Mouse (Mus musculus) forebrain, embryonic 15.5 days (tissue): ENCODE results near the gene Myo5c. TPM values are rescaled to one million over a fixed set of nuclear protein-coding genes. Genes with fewer than 3 reads are reported as not detected.
A peak's percentile ranks its signal among the peaks of the same experiment; 100 is the strongest.

ENCODE experiments used
- ATAC-seq: fragments of 200-750 bp; cut with Nextera tagmentation; replicated peaks from 2 replicates; pipeline ENCODE4 v1.8.0; 2017; ENCODE audit warnings: mild to moderate bottlenecking, moderate TSS enrichment, moderate library complexity
- H3K27ac ChIP-seq: fragments of 300-500 bp; sonication (generic); replicated peaks from 2 replicates; pipeline ENCODE4 v1.5.1; 2015; ENCODE audit warnings: mild to moderate bottlenecking, inconsistent platforms
- H3K27me3 ChIP-seq: fragments of 300-500 bp; sonication (generic); 2 replicates; pipeline ENCODE4 v1.6.1; 2015; ENCODE audit warnings: inconsistent platforms
- H3K36me3 ChIP-seq: fragments of 300-500 bp; sonication (generic); 2 replicates; pipeline ENCODE4 v1.6.1; 2015; ENCODE audit warnings: mild to moderate bottlenecking, inconsistent platforms
- H3K4me1 ChIP-seq: fragments of 300-500 bp; sonication (generic); 2 replicates; pipeline ENCODE4 v1.6.1; 2015; ENCODE audit warnings: inconsistent platforms
- H3K4me2 ChIP-seq: fragments of 300-500 bp; sonication (generic); replicated peaks from 2 replicates; pipeline ENCODE4 v1.6.1; 2015; ENCODE audit warnings: mild to moderate bottlenecking, inconsistent platforms
- H3K4me3 ChIP-seq: fragments of 300-500 bp; sonication (generic); 2 replicates; pipeline ENCODE4 v1.5.1; 2015; ENCODE audit warnings: mild to moderate bottlenecking, inconsistent platforms
- H3K9ac ChIP-seq: fragments of 300-500 bp; sonication (generic); replicated peaks from 2 replicates; pipeline ENCODE4 v1.6.1; 2015; ENCODE audit warnings: mild to moderate bottlenecking, inconsistent platforms
- H3K9me3 ChIP-seq: fragments of 300-500 bp; sonication (generic); 2 replicates; pipeline ENCODE4 v1.6.1; 2016; ENCODE audit warnings: inconsistent platforms
- WGBS: fragments of 180-500 bp; shearing (Covaris S2); methylation state at CpG from one replicate; pipeline ENCODE4 v1.1.7; 2015; ENCODE audit warnings: mixed read lengths; 5-methylcytosine and 5-hydroxymethylcytosine counted together
- polyA plus RNA-seq: library from polyadenylated mRNA; unstranded; fragments of >200 nt; fragmentation: Nextera tagmentation; extraction: Ambion mirVana; gene quantifications from 2 replicates; pipeline ENCODE4 v1.2.1, GENCODE M21; 2015

Gene Myo5c
- polyA plus RNA-seq, 1 experiment from 2014 or later = 0.31 TPM

- Histone ChIP-seq H3K27me3 (no peaks in the 10 kb centered on the region), H3K9me3 (no peaks in the 10 kb centered on the region), H3K36me3 (no peaks in the 10 kb centered on the region), H3K27ac (no peak overlapping the region), H3K4me2 (no peak overlapping the region), H3K4me1 (no peaks in the 10 kb centered on the region), H3K9ac (no peak overlapping the region), H3K4me3 (no peak overlapping the region)
- WGBS = 64% methylated on average over 6 of the region's 6 CpGs
- no peak for ATAC-seq
Measured at GRCm38 (mm10) chr9:75287636-75288035, 55.8 kb downstream of the Myo5c start.

GRCm38 (mm10) chr9:75289545-75289944 is 57.7 kb downstream of the Myo5c start:
- Histone ChIP-seq H3K4me3 (no peak overlapping the region), H3K4me1 (no peaks in the 10 kb centered on the region), H3K27ac (no peak overlapping the region), H3K9ac (no peak overlapping the region), H3K4me2 (no peak overlapping the region), H3K27me3 (no peaks in the 10 kb centered on the region), H3K36me3 (no peaks in the 10 kb centered on the region), H3K9me3 (no peaks in the 10 kb centered on the region)
- ATAC-seq = no peak
- WGBS = 46% methylated on average over 4 of the region's 4 CpGs

GRCm38 (mm10) chr9:75299342-75299741 is 67.5 kb downstream of the Myo5c start:
- ATAC-seq = no peak
- H3K36me3 ChIP-seq = no peaks in the 10 kb centered on the region
- no peak overlapping the region for H3K9ac ChIP-seq
- no peak overlapping the region for H3K27ac ChIP-seq
- no peaks in the 10 kb centered on the region for H3K27me3 ChIP-seq
- no peak overlapping the region for H3K4me2 ChIP-seq
- 78% methylated on average over 2 of the region's 2 CpGs for WGBS
- no peaks in the 10 kb centered on the region for H3K9me3 ChIP-seq
- no peaks in the 10 kb centered on the region for H3K4me1 ChIP-seq
- no peak overlapping the region for H3K4me3 ChIP-seq

- no peak overlapping the region for H3K9ac ChIP-seq
- no peak for ATAC-seq
- no peak overlapping the region for H3K27ac ChIP-seq
- H3K4me1 ChIP-seq = no peaks in the 10 kb centered on the region
- H3K4me3 ChIP-seq = no peak overlapping the region
- H3K4me2 ChIP-seq = no peak overlapping the region
- WGBS = 81% methylated on average over 2 of the region's 2 CpGs
- H3K9me3 ChIP-seq = no peaks in the 10 kb centered on the region
- no peaks in the 10 kb centered on the region for H3K36me3 ChIP-seq
- H3K27me3 ChIP-seq = no peaks in the 10 kb centered on the region
Measured at GRCm38 (mm10) chr9:75303033-75303432, 71.2 kb downstream of the Myo5c start.

- no peaks in the 10 kb centered on the region for H3K27me3 ChIP-seq
- 0 out of 2 replicates have a peak overlapping the region, but pooled peaks have one; percentile 7 for H3K4me2 ChIP-seq
- no peak overlapping the region for H3K9ac ChIP-seq
- no peak for ATAC-seq
- H3K4me3 ChIP-seq = no peak overlapping the region
- no peak overlapping the region for H3K27ac ChIP-seq
- WGBS = 40% methylated on average over 16 of the region's 16 CpGs
- no peaks in the 10 kb centered on the region for H3K36me3 ChIP-seq
- H3K4me1 ChIP-seq = no peaks in the 10 kb centered on the region
- H3K9me3 ChIP-seq = no peaks in the 10 kb centered on the region
Measured at GRCm38 (mm10) chr9:75303701-75304261, 72.0 kb downstream of the Myo5c start.

- Histone ChIP-seq H3K9me3 (no peaks in the 10 kb centered on the region), H3K4me2 (no peak overlapping the region), H3K27me3 (no peaks in the 10 kb centered on the region), H3K9ac (no peak overlapping the region), H3K27ac (no peak overlapping the region), H3K4me1 (no peaks in the 10 kb centered on the region), H3K4me3 (no peak overlapping the region), H3K36me3 (no peaks in the 10 kb centered on the region)
- ATAC-seq = no peak
- WGBS = 33% methylated on average over 7 of the region's 7 CpGs
Measured at GRCm38 (mm10) chr9:75304286-75304685, 72.5 kb downstream of the Myo5c start.

- H3K36me3 ChIP-seq = no peaks in the 10 kb centered on the region
Measured at GRCm38 (mm10) chr9:75306126-75306898, 74.5 kb downstream of the Myo5c start, which contains the start of gene Gnb5. Gene Gnb5, plus strand, starts transcription at chr9:75306288.

GRCm38 (mm10) chr9:75307015-75307414 is 75.2 kb downstream of the Myo5c start:
- WGBS = 83% methylated on average over 5 of the region's 5 CpGs
- no peaks in the 10 kb centered on the region for H3K27me3 ChIP-seq
- H3K4me2 ChIP-seq = no peak overlapping the region
- no peak for ATAC-seq
- H3K9me3 ChIP-seq = no peaks in the 10 kb centered on the region
- H3K27ac ChIP-seq = no peak overlapping the region
- H3K4me1 ChIP-seq = no peaks in the 10 kb centered on the region
- H3K4me3 ChIP-seq = no peak overlapping the region
- H3K36me3 ChIP-seq = no peaks in the 10 kb centered on the region
- no peak overlapping the region for H3K9ac ChIP-seq

More at GRCm38 (mm10) chr9:75306126-75306898, 74.5 kb downstream of the Myo5c start, which contains the start of gene Gnb5:
- Histone ChIP-seq H3K4me1 (no peaks in the 10 kb centered on the region), H3K27me3 (no peaks in the 10 kb centered on the region), H3K4me2 (no peak within 1 kb of the TSS), H3K27ac (no peak within 1 kb of the TSS), H3K4me3 (no peak within 1 kb of the TSS), H3K9me3 (no peaks in the 10 kb centered on the region), H3K9ac (no peak within 1 kb of the TSS)
- ATAC-seq = no peak
- 69% methylated on average over 11 of the region's 11 CpGs for WGBS

GRCm38 (mm10) chr9:75308621-75309020 is 76.8 kb downstream of the Myo5c start:
- no peaks in the 10 kb centered on the region for H3K9me3 ChIP-seq
- H3K27me3 ChIP-seq = no peaks in the 10 kb centered on the region
- H3K9ac ChIP-seq = no peak overlapping the region
- no peak overlapping the region for H3K4me3 ChIP-seq
- peaks cover 4% of the 10 kb centered on the region for H3K4me1 ChIP-seq
- ATAC-seq = no peak
- 73% methylated on average over 5 of the region's 5 CpGs for WGBS
- H3K27ac ChIP-seq = no peak overlapping the region
- H3K4me2 ChIP-seq = no peak overlapping the region
- no peaks in the 10 kb centered on the region for H3K36me3 ChIP-seq

GRCm38 (mm10) chr9:75312008-75312407 is 80.2 kb downstream of the Myo5c start:
- 8% methylated on average over 4 of the region's 4 CpGs for WGBS
- no peaks in the 10 kb centered on the region for H3K36me3 ChIP-seq
- no peak overlapping the region for H3K4me2 ChIP-seq
- H3K4me1 ChIP-seq = peaks cover 20% of the 10 kb centered on the region
- no peak for ATAC-seq
- no peak overlapping the region for H3K27ac ChIP-seq
- H3K9ac ChIP-seq = no peak overlapping the region
- H3K27me3 ChIP-seq = no peaks in the 10 kb centered on the region
- no peaks in the 10 kb centered on the region for H3K9me3 ChIP-seq
- H3K4me3 ChIP-seq = no peak overlapping the region

GRCm38 (mm10) chr9:75313138-75313831 is 81.5 kb downstream of the Myo5c start:
- Histone ChIP-seq H3K4me1 (peaks cover 20% of the 10 kb centered on the region), H3K4me2 (peak overlapping the region; percentile 84), H3K27ac (peak overlapping the region; percentile 82), H3K4me3 (peak overlapping the region; percentile 82), H3K36me3 (no peaks in the 10 kb centered on the region), H3K27me3 (no peaks in the 10 kb centered on the region), H3K9ac (peak overlapping the region; percentile 77), H3K9me3 (no peaks in the 10 kb centered on the region)
- 30% methylated on average over 11 of the region's 11 CpGs for WGBS
- ATAC-seq = peak; percentile 21

GRCm38 (mm10) chr9:75313832-75314516 is 82.2 kb downstream of the Myo5c start:
- H3K9me3 ChIP-seq = no peaks in the 10 kb centered on the region
- H3K27ac ChIP-seq = peak overlapping the region; percentile 82
- H3K4me1 ChIP-seq = peaks cover 20% of the 10 kb centered on the region
- WGBS = 0% methylated on average over 52 of the region's 52 CpGs
- H3K9ac ChIP-seq = peak overlapping the region; percentile 77
- peak overlapping the region; percentile 84 for H3K4me2 ChIP-seq
- peak; percentile 90 for ATAC-seq
- peak overlapping the region; percentile 82 for H3K4me3 ChIP-seq
- H3K36me3 ChIP-seq = no peaks in the 10 kb centered on the region
- H3K27me3 ChIP-seq = no peaks in the 10 kb centered on the region
